ENCODE assay signal across 12 mouse cellular contexts in genomic region chr9:22099922-22100321, GRCm38 (mm10). TPM values are rescaled to one million over a fixed set of nuclear protein-coding genes. Genes with fewer than 3 reads are reported as not detected.
DNase-seq lines count a peak whose midpoint lies in the region; ATAC-seq and TF ChIP-seq lines count a peak whose summit lies in the region.
"Had no signal": no experiment of that assay in that cellular context is flagged by ENCODE, and none has a peak within 500 bp of the region (broad histone marks: within the 10 kb centered on the region; RNA-seq: fewer than 3 reads in every experiment).

No protein-coding gene starts in this region.

- H3K27ac ChIP-seq in heart, embryonic 11.5 days (ENCODE audit: low read depth, low read length), result peak overlapping the region; percentile 83
- H3K27ac ChIP-seq in liver, embryonic 12.5 days, result no peak overlapping the region
- H3K27ac ChIP-seq in liver, postnatal 0 days (ENCODE audit: low read depth), result no peak overlapping the region
- no peak overlapping the region for H3K27ac ChIP-seq in embryonic facial prominence, embryonic 12.5 days
- peak overlapping the region; percentile 84 for H3K27ac ChIP-seq in stomach, embryonic 14.5 days (ENCODE audit: low read length)
- H3K27ac ChIP-seq: limb, embryonic 15.5 days had no signal

- TF ChIP-seq CTCF in liver, postnatal 0 days (IDR thresholded peaks at IDR 0.05; ENCODE audit: low read depth), result no peak

- peak overlapping the region; percentile 65 for H3K4me2 ChIP-seq in heart, embryonic 11.5 days
- H3K4me2 ChIP-seq in liver, embryonic 12.5 days, result 0 out of 2 replicates have a peak overlapping the region, but pooled peaks have one; percentile 12
- no peak overlapping the region for H3K4me2 ChIP-seq in liver, postnatal 0 days (ENCODE audit: low read depth, low read length)
- H3K4me2 ChIP-seq in embryonic facial prominence, embryonic 12.5 days (replicated peaks), result peak overlapping the region; percentile 10; the same call in 1 of the 2 replicates
- peak overlapping the region; percentile 29 for H3K4me2 ChIP-seq in stomach, embryonic 14.5 days (replicated peaks; ENCODE audit: low read depth, low read length)
- H3K4me2 ChIP-seq: midbrain, embryonic 11.5 days had no signal

- no peaks in the 10 kb centered on the region for H3K9me3 ChIP-seq in heart, embryonic 11.5 days (replicated peaks; ENCODE audit: control insufficient read depth, low read length)
- H3K9me3 ChIP-seq in liver, embryonic 12.5 days (replicated peaks), result no peaks in the 10 kb centered on the region
- no peaks in the 10 kb centered on the region for H3K9me3 ChIP-seq in liver, postnatal 0 days (ENCODE audit: low read length)
- H3K9me3 ChIP-seq in embryonic facial prominence, embryonic 12.5 days, result no peaks in the 10 kb centered on the region
- no peaks in the 10 kb centered on the region for H3K9me3 ChIP-seq in stomach, embryonic 14.5 days (ENCODE audit: control insufficient read depth, low read depth, low read length)
- H3K9me3 ChIP-seq: limb, embryonic 15.5 days had no signal

- H3K9ac ChIP-seq in heart, embryonic 11.5 days (ENCODE audit: low read depth, low read length), result peak overlapping the region; percentile 56
- H3K9ac ChIP-seq in liver, embryonic 12.5 days, result no peak overlapping the region
- H3K9ac ChIP-seq in liver, postnatal 0 days (replicated peaks), result no peak overlapping the region
- no peak overlapping the region for H3K9ac ChIP-seq in embryonic facial prominence, embryonic 12.5 days
- H3K9ac ChIP-seq in stomach, embryonic 14.5 days (replicated peaks; ENCODE audit: low read depth, low read length), result 0 out of 2 replicates have a peak overlapping the region, but pooled peaks have one; percentile 6
- H3K9ac ChIP-seq: limb, embryonic 15.5 days had no signal

- no peak for DNase-seq in heart, postnatal 10 days
- no peak for DNase-seq in liver, postnatal 0 days
- DNase-seq in ovary, postnatal 14 days (ENCODE audit: low spot score), result no peak
- no peak for DNase-seq in cerebellum, adult 8-10 months
- DNase-seq: B cell, adult 2 months; kidney, adult 11 months had no signal

- 0 out of 2 replicates have a peak, but pooled peaks cover 2% of the 10 kb centered on the region for H3K36me3 ChIP-seq in heart, embryonic 11.5 days (ENCODE audit: control insufficient read depth, insufficient read depth, low read length)
- H3K36me3 ChIP-seq in liver, embryonic 12.5 days, result no peaks in the 10 kb centered on the region
- H3K36me3 ChIP-seq in liver, postnatal 0 days (replicated peaks; ENCODE audit: insufficient read depth, low read length), result no peaks in the 10 kb centered on the region
- H3K36me3 ChIP-seq in embryonic facial prominence, embryonic 12.5 days, result no peaks in the 10 kb centered on the region
- no peaks in the 10 kb centered on the region for H3K36me3 ChIP-seq in stomach, embryonic 14.5 days (ENCODE audit: control insufficient read depth, insufficient read depth, low read length)
- H3K36me3 ChIP-seq: limb, embryonic 15.5 days had no signal

- H3K27me3 ChIP-seq in heart, embryonic 11.5 days (ENCODE audit: control insufficient read depth, insufficient read depth, low read length), result peaks cover 9% of the 10 kb centered on the region; the same call in 1 of the 2 replicates
- H3K27me3 ChIP-seq in liver, embryonic 12.5 days (replicated peaks), result peaks cover 73% of the 10 kb centered on the region
- peaks cover 25% of the 10 kb centered on the region for H3K27me3 ChIP-seq in liver, postnatal 0 days (ENCODE audit: insufficient read depth, low read length)
- peaks cover 37% of the 10 kb centered on the region for H3K27me3 ChIP-seq in embryonic facial prominence, embryonic 12.5 days
- peaks cover 11% of the 10 kb centered on the region for H3K27me3 ChIP-seq in stomach, embryonic 14.5 days (ENCODE audit: control insufficient read depth, insufficient read depth, low read length)

- peak; percentile 70 for ATAC-seq in heart, embryonic 11.5 days (replicated peaks; ENCODE audit: insufficient number of reproducible peaks, low FRiP score, low TSS enrichment)
- no peak for ATAC-seq in liver, embryonic 12.5 days
- no peak for ATAC-seq in liver, postnatal 0 days
- no peak for ATAC-seq in embryonic facial prominence, embryonic 12.5 days (ENCODE audit: insufficient number of reproducible peaks, insufficient read depth, low FRiP score, low TSS enrichment)
- ATAC-seq in stomach, embryonic 14.5 days (ENCODE audit: insufficient number of reproducible peaks, insufficient read depth, low FRiP score, low read depth), result peak; percentile 69; the same call in 1 of the 2 replicates

- H3K4me1 ChIP-seq in heart, embryonic 11.5 days (ENCODE audit: control insufficient read depth, insufficient read depth, low read length), result peaks cover 11% of the 10 kb centered on the region; the same call in 1 of the 2 replicates
- peaks cover 9% of the 10 kb centered on the region; the same call in 1 of the 2 replicates for H3K4me1 ChIP-seq in liver, embryonic 12.5 days
- H3K4me1 ChIP-seq in liver, postnatal 0 days (ENCODE audit: insufficient read depth), result peaks cover 4% of the 10 kb centered on the region; the same call in 1 of the 2 replicates
- H3K4me1 ChIP-seq in embryonic facial prominence, embryonic 12.5 days, result peaks cover 9% of the 10 kb centered on the region; the same call in 1 of the 2 replicates
- H3K4me1 ChIP-seq in stomach, embryonic 14.5 days (ENCODE audit: control insufficient read depth, insufficient read depth, low read length), result peaks cover 6% of the 10 kb centered on the region; the same call in 1 of the 2 replicates

- 2% methylated on average over 18 of the region's 18 CpGs for WGBS in heart, embryonic 11.5 days (ENCODE audit: insufficient replicate concordance)
- 3% methylated on average over 18 of the region's 18 CpGs for WGBS in liver, embryonic 12.5 days (ENCODE audit: insufficient replicate concordance)
- 7% methylated on average over 17 of the region's 18 CpGs for WGBS in liver, postnatal 0 days (ENCODE audit: insufficient replicate concordance)
- WGBS in embryonic facial prominence, embryonic 12.5 days, result 3% methylated on average over 18 of the region's 18 CpGs
- WGBS in stomach, embryonic 14.5 days, result 2% methylated on average over 18 of the region's 18 CpGs

- no peak for TF ChIP-seq EP300 in liver, postnatal 0 days (IDR thresholded peaks at IDR 0.05; ENCODE audit: low read depth)

- H3K4me3 ChIP-seq in heart, embryonic 11.5 days (ENCODE audit: low read depth, low read length), result peak overlapping the region; percentile 35
- no peak overlapping the region for H3K4me3 ChIP-seq in liver, embryonic 12.5 days
- no peak overlapping the region for H3K4me3 ChIP-seq in liver, postnatal 0 days (ENCODE audit: low read depth, low read length)
- 0 out of 2 replicates have a peak overlapping the region, but pooled peaks have one; percentile 5 for H3K4me3 ChIP-seq in embryonic facial prominence, embryonic 12.5 days
- H3K4me3 ChIP-seq in stomach, embryonic 14.5 days (ENCODE audit: low read depth, low read length), result peak overlapping the region; percentile 23
- H3K4me3 ChIP-seq: limb, embryonic 15.5 days had no signal

- intact Hi-C loops in heart, postnatal 10 days (cut with DNase I), result no loop called here

RNA-seq across cellular contexts. Expression of gene Cnn1, which starts 0.9 kb away (rescaled TPM):
- 388 and 445 TPM in 2 replicates for polyA plus RNA-seq in heart, embryonic 11.5 days (2014; fragmentation: Nextera tagmentation; extraction: Ambion mirVana)
- 1 to 10 TPM; 8.2 to 9.7 TPM for total RNA-seq in heart, postnatal 10 days (2021)
- 0.80 and 0.81 TPM in 2 replicates for polyA plus RNA-seq in liver, embryonic 12.5 days (2016; fragmentation: Nextera tagmentation; extraction: Ambion mirVana)
- 0.33 and 0.68 TPM in 2 replicates for polyA plus RNA-seq in liver, postnatal 0 days (2015; fragmentation: Nextera tagmentation; extraction: Ambion mirVana)
- polyA plus RNA-seq in embryonic facial prominence, embryonic 12.5 days (2016; fragmentation: Nextera tagmentation; extraction: Ambion mirVana), result 2.1 and 3.3 TPM in 2 replicates
- 443 and 466 TPM in 2 replicates for polyA plus RNA-seq in stomach, embryonic 14.5 days (2014; fragmentation: Nextera tagmentation; extraction: Ambion mirVana)

RNA-seq across cellular contexts. Expression of gene Ecsit, which starts 14.7 kb away (rescaled TPM):
- polyA plus RNA-seq in heart, embryonic 11.5 days (2014; fragmentation: Nextera tagmentation; extraction: Ambion mirVana), result 48.4 and 50.6 TPM in 2 replicates
- total RNA-seq in heart, postnatal 10 days (2021), result 10 to 100 TPM; 79.0 to 82.6 TPM
- 36.9 and 40.6 TPM in 2 replicates for polyA plus RNA-seq in liver, embryonic 12.5 days (2016; fragmentation: Nextera tagmentation; extraction: Ambion mirVana)
- polyA plus RNA-seq in liver, postnatal 0 days (2015; fragmentation: Nextera tagmentation; extraction: Ambion mirVana), result 18.1 and 18.2 TPM in 2 replicates
- polyA plus RNA-seq in embryonic facial prominence, embryonic 12.5 days (2016; fragmentation: Nextera tagmentation; extraction: Ambion mirVana), result 36.7 and 38.0 TPM in 2 replicates
- polyA plus RNA-seq in stomach, embryonic 14.5 days (2014; fragmentation: Nextera tagmentation; extraction: Ambion mirVana), result 35.4 and 39.0 TPM in 2 replicates

RNA-seq across cellular contexts. Expression of gene Elof1, which starts 17.1 kb away (rescaled TPM):
- 132 and 134 TPM in 2 replicates for polyA plus RNA-seq in heart, embryonic 11.5 days (2014; fragmentation: Nextera tagmentation; extraction: Ambion mirVana)
- 10 to 100 TPM; 43.5 to 44.0 TPM for total RNA-seq in heart, postnatal 10 days (2021)
- 103 and 113 TPM in 2 replicates for polyA plus RNA-seq in liver, embryonic 12.5 days (2016; fragmentation: Nextera tagmentation; extraction: Ambion mirVana)
- 72.7 and 75.6 TPM in 2 replicates for polyA plus RNA-seq in liver, postnatal 0 days (2015; fragmentation: Nextera tagmentation; extraction: Ambion mirVana)
- 185 and 200 TPM in 2 replicates for polyA plus RNA-seq in embryonic facial prominence, embryonic 12.5 days (2016; fragmentation: Nextera tagmentation; extraction: Ambion mirVana)
- polyA plus RNA-seq in stomach, embryonic 14.5 days (2014; fragmentation: Nextera tagmentation; extraction: Ambion mirVana), result 180 and 190 TPM in 2 replicates

RNA-seq across cellular contexts. Expression of gene Zfp653, which starts 28.7 kb away (rescaled TPM):
- 5.5 and 6.7 TPM in 2 replicates for polyA plus RNA-seq in heart, embryonic 11.5 days (2014; fragmentation: Nextera tagmentation; extraction: Ambion mirVana)
- total RNA-seq in heart, postnatal 10 days (2021), result 1 to 10 TPM; 5.9 to 7.3 TPM
- 5.7 and 6.6 TPM in 2 replicates for polyA plus RNA-seq in liver, embryonic 12.5 days (2016; fragmentation: Nextera tagmentation; extraction: Ambion mirVana)
- 2.6 and 3.1 TPM in 2 replicates for polyA plus RNA-seq in liver, postnatal 0 days (2015; fragmentation: Nextera tagmentation; extraction: Ambion mirVana)
- 15.0 and 15.8 TPM in 2 replicates for polyA plus RNA-seq in embryonic facial prominence, embryonic 12.5 days (2016; fragmentation: Nextera tagmentation; extraction: Ambion mirVana)
- 11.4 and 14.5 TPM in 2 replicates for polyA plus RNA-seq in stomach, embryonic 14.5 days (2014; fragmentation: Nextera tagmentation; extraction: Ambion mirVana)

RNA-seq across cellular contexts. Expression of gene Gm49318, which starts 28.9 kb away (rescaled TPM):
- polyA plus RNA-seq in heart, embryonic 11.5 days (2014; fragmentation: Nextera tagmentation; extraction: Ambion mirVana), result not detected in 2 replicates
- under 1 TPM in 1 of 2 experiments, not detected in 1; 0.64 TPM for total RNA-seq in heart, postnatal 10 days (2021)
- polyA plus RNA-seq in liver, embryonic 12.5 days (2016; fragmentation: Nextera tagmentation; extraction: Ambion mirVana), result not detected in 2 replicates
- not detected in 2 replicates for polyA plus RNA-seq in liver, postnatal 0 days (2015; fragmentation: Nextera tagmentation; extraction: Ambion mirVana)
- not detected in 2 replicates for polyA plus RNA-seq in embryonic facial prominence, embryonic 12.5 days (2016; fragmentation: Nextera tagmentation; extraction: Ambion mirVana)
- polyA plus RNA-seq in stomach, embryonic 14.5 days (2014; fragmentation: Nextera tagmentation; extraction: Ambion mirVana), result not detected in 2 replicates
- polyA plus RNA-seq: limb, embryonic 15.5 days; midbrain, embryonic 11.5 days had no signal

Comparison
In these comparisons a context has a peak if more than half of its experiments do, and no peak if none do; other contexts are left out.
1. ATAC-seq: peak in heart, embryonic 11.5 days (single experiment) and stomach, embryonic 14.5 days (single experiment); none in liver, embryonic 12.5 days (single experiment), liver, postnatal 0 days (single experiment) and embryonic facial prominence, embryonic 12.5 days (single experiment).
2. H3K27ac ChIP-seq: peak in heart, embryonic 11.5 days (single experiment) and stomach, embryonic 14.5 days (single experiment); none in liver, embryonic 12.5 days (single experiment), liver, postnatal 0 days (single experiment) and embryonic facial prominence, embryonic 12.5 days (single experiment).
3. H3K4me3 ChIP-seq: peak in heart, embryonic 11.5 days (single experiment), embryonic facial prominence, embryonic 12.5 days (single experiment) and stomach, embryonic 14.5 days (single experiment); none in liver, embryonic 12.5 days (single experiment) and liver, postnatal 0 days (single experiment).
4. H3K9ac ChIP-seq: peak in heart, embryonic 11.5 days (single experiment) and stomach, embryonic 14.5 days (single experiment); none in liver, embryonic 12.5 days (single experiment), liver, postnatal 0 days (single experiment) and embryonic facial prominence, embryonic 12.5 days (single experiment).
5. RNA of gene Cnn1, which starts 0.9 kb away (polyA plus RNA-seq): 443 to 466 TPM in stomach, embryonic 14.5 days and 388 to 445 TPM in heart, embryonic 11.5 days; 2.1 to 3.3 TPM in embryonic facial prominence, embryonic 12.5 days, 0.80 to 0.81 TPM in liver, embryonic 12.5 days and 0.33 to 0.68 TPM in liver, postnatal 0 days; every median in the first group is over 10 times any median in the second.